Mouse (Mus musculus) urinary bladder, adult 2 months (tissue): ENCODE measurements around the gene Ccne1. TPM values are rescaled to one million over a fixed set of nuclear protein-coding genes. Genes with fewer than 3 reads are reported as not detected.

ENCODE experiments used
- DNase-seq: peaks from one replicate; pipeline ENCODE4 v3.0.0; 2022; ENCODE audit warnings: low spot score
- polyA plus RNA-seq: library from polyadenylated mRNA; depleted of rRNA; stranded (reverse); fragments of >200 nt; gene quantifications from 2 replicates; pipeline ENCODE4 v1.2.3, GENCODE M21; 2012; rRNA removed

Gene Ccne1
- polyA plus RNA-seq, 1 experiment, result 3.6 TPM

DNA sequence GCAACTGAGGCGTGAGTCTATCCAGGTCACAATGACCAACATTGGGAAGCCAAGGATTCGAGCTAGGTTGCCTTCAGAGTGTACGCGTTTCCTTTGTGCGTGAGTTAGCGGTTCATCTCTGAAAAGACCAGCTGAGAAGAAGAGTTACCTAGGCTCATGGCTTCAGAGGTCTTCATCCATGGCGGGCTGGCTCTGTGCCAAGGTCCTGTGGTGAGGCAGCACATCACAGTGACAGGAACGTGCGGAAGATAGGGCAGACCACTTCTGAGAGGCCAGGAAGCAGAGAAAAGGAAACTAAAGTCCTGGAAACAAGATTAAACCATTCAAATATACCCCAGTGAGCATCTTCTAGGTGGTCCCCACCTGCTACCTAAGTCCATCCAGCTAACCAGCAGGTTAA lies 53.1 kb downstream of the Ccne1 start:
- no peak for DNase-seq

Other genes with a start within 250 kb of the Ccne1 start
- 32.2 and 36.3 TPM in 2 replicates for gene Uri1, start 84.0 kb downstream of the Ccne1 start, polyA plus RNA-seq
- gene 1600014C10Rik, start 75.7 kb upstream of the Ccne1 start, polyA plus RNA-seq, result 52.4 and 56.0 TPM in 2 replicates
- gene Plekhf1, start 120.5 kb upstream of the Ccne1 start, polyA plus RNA-seq, result 11.0 and 14.1 TPM in 2 replicates
- gene Pop4, start 163.9 kb upstream of the Ccne1 start, polyA plus RNA-seq, result 30.6 and 34.8 TPM in 2 replicates